Mouse (Mus musculus) layer of hippocampus, adult 9-11 months (tissue): ENCODE results near the gene Tfe3.

Experiments
- DNase-seq: peaks from one replicate; pipeline ENCODE4 v3.0.0; 2022

Tfe3 gene

DNA sequence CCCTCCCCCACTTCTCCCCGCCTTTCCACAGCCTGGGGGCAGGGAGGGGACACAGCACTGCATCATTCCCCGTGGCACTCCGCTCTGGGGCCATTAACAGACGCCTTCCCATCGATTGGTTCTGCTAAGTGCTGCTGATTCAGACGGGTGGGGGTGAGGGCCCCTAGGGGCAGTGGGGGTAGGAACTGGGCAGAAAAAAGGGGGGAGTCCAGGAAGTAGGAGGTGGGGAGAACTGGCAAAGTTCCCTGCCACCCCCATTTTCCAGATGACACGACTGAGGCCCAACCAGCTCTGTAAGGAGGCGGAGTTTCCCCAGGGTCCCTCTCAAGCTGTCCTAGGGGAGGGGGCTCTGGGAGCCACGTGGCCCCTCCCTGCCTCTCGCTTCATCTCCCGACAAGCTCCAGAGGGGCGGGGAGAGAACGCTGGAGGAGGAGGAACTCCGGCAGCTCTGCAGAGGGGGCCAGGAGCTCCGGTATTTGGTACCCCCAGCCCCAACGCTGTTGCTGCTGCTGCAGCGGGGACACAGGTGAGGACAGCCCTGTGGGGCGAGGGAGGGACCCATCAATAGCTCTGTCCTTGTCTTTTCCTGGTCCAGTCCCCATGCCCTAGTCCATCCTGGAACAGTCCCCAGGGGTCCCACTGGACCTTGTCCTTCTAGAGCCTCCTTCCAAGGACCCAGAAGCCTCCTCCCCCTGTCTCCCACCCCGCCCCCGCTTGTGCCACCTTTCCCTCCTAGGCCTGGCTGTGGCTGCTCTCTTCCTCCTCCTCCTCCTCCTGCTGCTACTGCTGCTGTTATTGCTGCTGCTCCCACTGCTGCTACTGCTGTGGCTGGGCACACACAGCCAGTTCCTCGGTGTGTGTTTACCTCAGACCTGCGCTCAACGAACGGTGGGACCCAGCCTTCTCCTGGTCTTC, 59.8 kb downstream of the Tfe3 start, which contains the start of gene Kcnd1:
Gene Kcnd1 (plus strand): TSS at position 425 of the 915 bp plus-strand sequence.
- DNase-seq: peak; percentile 60
